Mouse (Mus musculus): ENCODE measurements at regions not wholly inside any gene's neighbourhood (a gene's known extent, or its start where the extent isn't known, plus 50 kb on each side); places are given as distances from the start of the nearest gene placed in this dataset.

GRCm38 (mm10) chr7:121239731-121240130 lies 151.9 kb upstream of the Hs3st2 start:
- Histone ChIP-seq H3K4me3 (ENCODE audit: low read length) (no peak overlapping the region), H3K27ac (no peak overlapping the region), H3K27me3 (ENCODE audit: insufficient read depth, low read length) (no peaks in the 10 kb centered on the region), H3K4me1 (ENCODE audit: insufficient read depth, low read length) (no peaks in the 10 kb centered on the region), H3K9ac (replicated peaks; ENCODE audit: low read length) (no peak overlapping the region), H3K9me3 (ENCODE audit: low read length) (no peaks in the 10 kb centered on the region), H3K4me2 (ENCODE audit: low read depth, low read length) (no peak overlapping the region), H3K36me3 (ENCODE audit: insufficient read depth, low read length) (no peaks in the 10 kb centered on the region)
- no peak for ATAC-seq
- DNase-seq (ENCODE audit: low spot score): no peak
- no peak for TF ChIP-seq CTCF (IDR thresholded peaks at IDR 0.05; ENCODE audit: low read depth)
- 85% methylated on average over 6 of the region's 6 CpGs for WGBS

- no peak overlapping the region for H3K4me3 ChIP-seq (ENCODE audit: low read length)
- H3K36me3 ChIP-seq (ENCODE audit: insufficient read depth, low read length): no peaks in the 10 kb centered on the region
- no peak for DNase-seq (ENCODE audit: low spot score)
- H3K4me2 ChIP-seq (ENCODE audit: low read depth, low read length): no peak overlapping the region
- WGBS: 69% methylated on average over 6 of the region's 6 CpGs
- TF ChIP-seq CTCF (IDR thresholded peaks at IDR 0.05; ENCODE audit: low read depth): no peak
- no peaks in the 10 kb centered on the region for H3K9me3 ChIP-seq (ENCODE audit: low read length)
- no peak overlapping the region for H3K9ac ChIP-seq (replicated peaks; ENCODE audit: low read length)
- no peaks in the 10 kb centered on the region for H3K4me1 ChIP-seq (ENCODE audit: insufficient read depth, low read length)
- H3K27ac ChIP-seq: no peak overlapping the region
- ATAC-seq: no peak
- no peaks in the 10 kb centered on the region for H3K27me3 ChIP-seq (ENCODE audit: insufficient read depth, low read length)
These were observed 143.8 kb upstream of the Hs3st2 start for GRCm38 (mm10) chr7:121247845-121248244.

DNA sequence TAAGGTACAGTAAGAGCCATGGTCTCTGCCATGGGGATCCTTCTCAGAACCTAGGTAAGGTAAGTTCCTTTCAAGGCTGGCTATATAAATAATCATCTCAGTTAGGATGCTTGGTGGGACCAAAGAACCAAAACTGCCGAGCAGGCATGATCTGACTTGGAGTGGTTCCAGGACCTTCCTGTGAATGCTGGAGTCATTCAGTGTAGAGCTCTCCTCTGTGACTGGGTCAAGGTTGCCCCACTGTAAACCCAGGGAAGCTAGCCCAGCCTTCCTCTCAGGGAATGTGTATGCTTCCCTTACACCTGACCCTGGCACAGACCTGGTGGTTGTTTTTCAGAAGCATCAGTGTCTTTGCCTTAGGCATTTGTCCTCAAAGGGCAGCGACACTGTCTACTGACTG lies 134.2 kb upstream of the Hs3st2 start:
- H3K36me3 ChIP-seq (ENCODE audit: insufficient read depth, low read length): no peaks in the 10 kb centered on the region

GRCm38 (mm10) chr7:121258826-121259496 lies 132.7 kb upstream of the Hs3st2 start:
- 51% methylated on average over 12 of the region's 12 CpGs for WGBS
- no peak overlapping the region for H3K9ac ChIP-seq (replicated peaks; ENCODE audit: low read length)
- no peaks in the 10 kb centered on the region for H3K4me1 ChIP-seq (ENCODE audit: insufficient read depth, low read length)
- ATAC-seq (no peak), DNase-seq (ENCODE audit: low spot score) (peak; percentile 79)
- H3K4me3 ChIP-seq (ENCODE audit: low read length): no peak overlapping the region
- TF ChIP-seq CTCF (IDR thresholded peaks at IDR 0.05; ENCODE audit: low read depth): peak; percentile 87
- no peak overlapping the region for H3K27ac ChIP-seq
- H3K27me3 ChIP-seq (ENCODE audit: insufficient read depth, low read length): no peaks in the 10 kb centered on the region
- H3K36me3 ChIP-seq (ENCODE audit: insufficient read depth, low read length): no peaks in the 10 kb centered on the region
- no peaks in the 10 kb centered on the region for H3K9me3 ChIP-seq (ENCODE audit: low read length)
- no peak overlapping the region for H3K4me2 ChIP-seq (ENCODE audit: low read depth, low read length)

More for the DNA sequence above, 134.2 kb upstream of the Hs3st2 start:
- TF ChIP-seq CTCF (IDR thresholded peaks at IDR 0.05; ENCODE audit: low read depth): no peak
- Histone ChIP-seq H3K4me1 (ENCODE audit: insufficient read depth, low read length) (no peaks in the 10 kb centered on the region), H3K9me3 (ENCODE audit: low read length) (no peaks in the 10 kb centered on the region), H3K27ac (no peak overlapping the region), H3K9ac (replicated peaks; ENCODE audit: low read length) (no peak overlapping the region), H3K27me3 (ENCODE audit: insufficient read depth, low read length) (no peaks in the 10 kb centered on the region), H3K4me2 (ENCODE audit: low read depth, low read length) (no peak overlapping the region), H3K4me3 (ENCODE audit: low read length) (no peak overlapping the region)
- DNase-seq (ENCODE audit: low spot score) (no peak), ATAC-seq (no peak)
- 71% methylated on average over 2 of the region's 2 CpGs for WGBS

DNA sequence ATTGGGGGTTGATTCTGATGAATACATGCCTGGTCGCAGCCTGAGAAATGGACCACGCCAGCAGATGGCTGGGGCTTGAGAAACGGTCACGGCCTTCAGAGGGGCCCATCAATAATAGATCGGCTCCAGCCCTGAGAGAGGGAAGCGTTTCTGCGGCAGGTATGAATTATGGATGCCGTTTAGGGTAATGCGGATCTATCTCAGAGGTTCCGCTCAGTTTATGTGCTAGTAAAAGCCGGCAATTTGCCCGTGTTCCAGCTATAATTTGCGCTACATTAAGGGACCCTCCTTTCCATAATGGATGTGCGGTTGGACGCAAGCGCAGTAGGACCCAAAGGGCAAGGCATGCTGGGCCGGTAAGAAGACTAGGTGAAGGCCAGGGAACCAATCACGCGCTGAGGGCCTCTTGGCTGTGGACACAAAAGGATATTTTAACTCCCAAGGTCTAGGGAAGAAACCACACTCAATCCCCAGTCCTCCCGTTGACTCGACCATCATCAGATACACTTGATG lies 132.1 kb upstream of the Hs3st2 start:
- Histone ChIP-seq H3K9ac (replicated peaks; ENCODE audit: low read length) (no peak overlapping the region), H3K27ac (no peak overlapping the region), H3K4me2 (ENCODE audit: low read depth, low read length) (no peak overlapping the region), H3K36me3 (ENCODE audit: insufficient read depth, low read length) (no peaks in the 10 kb centered on the region), H3K27me3 (ENCODE audit: insufficient read depth, low read length) (no peaks in the 10 kb centered on the region), H3K9me3 (ENCODE audit: low read length) (no peaks in the 10 kb centered on the region), H3K4me3 (ENCODE audit: low read length) (no peak overlapping the region), H3K4me1 (ENCODE audit: insufficient read depth, low read length) (no peaks in the 10 kb centered on the region)
- no peak for DNase-seq (ENCODE audit: low spot score)
- 87% methylated on average over 21 of the region's 21 CpGs for WGBS
- ATAC-seq: no peak
- TF ChIP-seq CTCF (IDR thresholded peaks at IDR 0.05; ENCODE audit: low read depth): no peak

DNA sequence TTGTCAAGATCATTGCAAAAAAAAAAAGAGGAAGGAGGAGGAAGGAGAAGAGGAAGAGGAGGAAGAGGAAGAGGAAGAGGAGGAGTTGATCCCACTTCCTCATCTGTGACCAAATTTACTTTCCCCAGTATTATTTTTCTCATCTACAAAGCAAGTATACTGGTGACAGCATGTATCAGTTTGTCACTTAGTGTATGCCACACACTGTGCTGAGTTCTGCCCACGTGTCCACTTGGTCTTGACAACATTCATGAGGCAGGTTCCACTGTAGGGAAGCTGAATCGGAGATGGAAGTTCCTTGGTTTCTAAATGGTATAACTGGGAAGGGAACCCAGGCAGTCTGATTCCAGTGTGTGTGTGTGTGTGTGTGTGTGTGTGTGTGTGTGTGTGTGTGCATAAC lies 122.3 kb upstream of the Hs3st2 start:
- no peaks in the 10 kb centered on the region for H3K36me3 ChIP-seq (ENCODE audit: insufficient read depth, low read length)
- H3K4me1 ChIP-seq (ENCODE audit: insufficient read depth, low read length): no peaks in the 10 kb centered on the region
- WGBS: 78% methylated on average over 2 of the region's 2 CpGs
- no peaks in the 10 kb centered on the region for H3K9me3 ChIP-seq (ENCODE audit: low read length)
- DNase-seq (ENCODE audit: low spot score): no peak
- no peak for ATAC-seq
- H3K27me3 ChIP-seq (ENCODE audit: insufficient read depth, low read length): no peaks in the 10 kb centered on the region
- no peak overlapping the region for H3K9ac ChIP-seq (replicated peaks; ENCODE audit: low read length)
- no peak for TF ChIP-seq CTCF (IDR thresholded peaks at IDR 0.05; ENCODE audit: low read depth)
- H3K27ac ChIP-seq: no peak overlapping the region
- no peak overlapping the region for H3K4me2 ChIP-seq (ENCODE audit: low read depth, low read length)
- no peak overlapping the region for H3K4me3 ChIP-seq (ENCODE audit: low read length)

GRCm38 (mm10) chr7:121280597-121280996 lies 111.1 kb upstream of the Hs3st2 start:
- no peaks in the 10 kb centered on the region for H3K27me3 ChIP-seq (ENCODE audit: insufficient read depth, low read length)
- H3K4me2 ChIP-seq (ENCODE audit: low read depth, low read length): no peak overlapping the region
- no peak overlapping the region for H3K27ac ChIP-seq
- H3K36me3 ChIP-seq (ENCODE audit: insufficient read depth, low read length): no peaks in the 10 kb centered on the region
- no peak overlapping the region for H3K9ac ChIP-seq (replicated peaks; ENCODE audit: low read length)
- no peaks in the 10 kb centered on the region for H3K9me3 ChIP-seq (ENCODE audit: low read length)
- no peak for TF ChIP-seq CTCF (IDR thresholded peaks at IDR 0.05; ENCODE audit: low read depth)
- H3K4me3 ChIP-seq (ENCODE audit: low read length): no peak overlapping the region
- H3K4me1 ChIP-seq (ENCODE audit: insufficient read depth, low read length): no peaks in the 10 kb centered on the region
- 39% methylated on average over 1 of the region's 1 CpGs for WGBS
- no peak for ATAC-seq
- DNase-seq (ENCODE audit: low spot score): no peak
